Mouse (Mus musculus) olfactory bulb, adult 2 months (tissue): Measurements from ENCODE around the gene Fkrp.

Experiments
- CTCF ChIP-seq: fragments of 200-500 bp; IDR thresholded peaks from 2 replicates; pipeline ENCODE4 v1.5.1; 2012; ENCODE audit warnings: low read depth, mild to moderate bottlenecking, low read length, moderate library complexity; ENCODE audit not compliant: insufficient read depth
- POLR2A ChIP-seq: fragments of 200-500 bp; IDR thresholded peaks from 2 replicates; pipeline ENCODE4 v1.6.1; 2012; ENCODE audit warnings: mild to moderate bottlenecking, low read depth, low read length, moderate library complexity; ENCODE audit not compliant: insufficient read depth

- TF ChIP-seq CTCF (no peak), POLR2A (no peak)
Measured at GRCm38 (mm10) chr7:16844696-16845071, 28.2 kb upstream of the Fkrp start.
